Mouse (Mus musculus) bone marrow macrophage, adult 2 months (primary cell): ENCODE results near the gene Mfrp.
A peak's percentile ranks its signal among the peaks of the same experiment; 100 is the strongest.

Source experiments
- CTCF ChIP-seq: IDR thresholded peaks from 2 replicates; pipeline ENCODE4 v1.5.1; 2012; ENCODE audit warnings: low read depth, mild to moderate bottlenecking, low read length, moderate library complexity
- POLR2A ChIP-seq: IDR thresholded peaks from 2 replicates; pipeline ENCODE4 v1.6.1; 2012; ENCODE audit warnings: mild to moderate bottlenecking, low read depth, low read length, borderline replicate concordance

GRCm38 (mm10) chr9:44074395-44075275, 26.9 kb upstream of the Mfrp start:
- peak; percentile 44; the same call in 1 of the 2 replicates for TF ChIP-seq CTCF
- no peak for TF ChIP-seq POLR2A
